Mouse (Mus musculus): ENCODE results near the gene Gpatch2.

- no peak for TF ChIP-seq POLR2AphosphoS2 (IDR thresholded peaks at IDR 0.05; ENCODE audit: insufficient read length, low read depth)
- no peak for TF ChIP-seq USF1 (IDR thresholded peaks at IDR 0.05; ENCODE audit: low read depth)
- TF ChIP-seq POLR2A (IDR thresholded peaks at IDR 0.05; ENCODE audit: insufficient read length, low read depth), result no peak
- TF ChIP-seq MAX (IDR thresholded peaks at IDR 0.05; ENCODE audit: low read depth), result no peak
- no peak for TF ChIP-seq TCF12 (IDR thresholded peaks at IDR 0.05; ENCODE audit: insufficient read depth, poor library complexity, severe bottlenecking)
Measured at GRCm38 (mm10) chr1:187238061-187238460, 22.8 kb downstream of the Gpatch2 start.

Data from myocyte (in vitro differentiated cells).